Mouse (Mus musculus) CH12.LX (cell line): ENCODE measurements around the gene Sema3f. TPM values are rescaled to one million over a fixed set of nuclear protein-coding genes. Genes with fewer than 3 reads are reported as not detected.

ENCODE experiments used
- DNase-seq: peaks from one replicate; pipeline ENCODE4 v3.0.0-alpha.2; 2013; ENCODE audit errors: extremely low read depth
- H3K27ac ChIP-seq: 2 replicates; pipeline ENCODE4 v1.5.1; 2012; ENCODE audit warnings: low read depth, mild to moderate bottlenecking, control low read depth, moderate library complexity; ENCODE audit not compliant: insufficient read depth
- H3K27me3 ChIP-seq: replicated peaks from 2 replicates; pipeline ENCODE3; 2012; ENCODE audit warnings: inconsistent platforms
- H3K36me3 ChIP-seq, 2 experiments: replicated peaks in 1 of 2; 2 replicates each; pipeline versions ENCODE3 to v1.6.1; 2012; ENCODE audit warnings: inconsistent platforms in 1 of 2, low read length in 1 of 2, mild to moderate bottlenecking in 1 of 2, mixed read lengths in 1 of 2, moderate library complexity in 1 of 2; ENCODE audit not compliant: control insufficient read depth in 1 of 2, insufficient read depth in 1 of 2
- H3K4me1 ChIP-seq, 2 experiments: 2 replicates each; pipeline ENCODE4 v1.6.1; 2012; ENCODE audit warnings: inconsistent platforms in 1 of 2, moderate library complexity in 1 of 2; ENCODE audit not compliant: insufficient read depth in 2 of 2, control insufficient read depth in 1 of 2
- H3K4me2 ChIP-seq: 2 replicates; pipeline ENCODE4 v1.6.1; 2012; ENCODE audit warnings: low read depth, mild to moderate bottlenecking, control low read depth; ENCODE audit not compliant: poor library complexity, insufficient read depth, severe bottlenecking
- H3K4me3 ChIP-seq, 3 experiments: fragments of 150-350 bp in 1 of 3; sonication (generic) in 1 of 3; replicated peaks in 1 of 3; 2 replicates each; pipeline versions ENCODE3 to v1.5.1; 2011 to 2012; ENCODE audit warnings: low read depth in 2 of 3, low read length in 2 of 3, mild to moderate bottlenecking in 2 of 3, moderate library complexity in 2 of 3, control low read depth in 1 of 3, improper control_type of control experiment in 1 of 3, inconsistent platforms in 1 of 3, mixed read lengths in 1 of 3; ENCODE audit not compliant: poor library complexity in 1 of 3
- H3K79me2 ChIP-seq: replicated peaks from 2 replicates; pipeline ENCODE4 v1.6.1; 2012; ENCODE audit warnings: mild to moderate bottlenecking, moderate library complexity; ENCODE audit not compliant: control insufficient read depth, poor library complexity, insufficient read depth, severe bottlenecking; ENCODE audit errors: extremely low read depth
- H3K9ac ChIP-seq: 2 replicates; pipeline ENCODE4 v1.6.1; 2012; ENCODE audit warnings: low read depth, mild to moderate bottlenecking, control low read depth, moderate library complexity; ENCODE audit not compliant: insufficient read depth
- H3K9me3 ChIP-seq: replicated peaks from 2 replicates; pipeline ENCODE3; 2012; ENCODE audit warnings: low read length, inconsistent platforms, mixed read lengths
- BHLHE40 ChIP-seq: IDR thresholded peaks from 2 replicates; pipeline ENCODE4 v1.6.1; 2011; ENCODE audit warnings: mild to moderate bottlenecking, low read depth, low read length, improper control_type of control experiment
- CTCF ChIP-seq, 2 experiments: IDR thresholded peaks in 1 of 2; conservative IDR thresholded peaks in 1 of 2; 2 replicates each; pipeline ENCODE4 v1.5.1; 2011 to 2012; ENCODE audit warnings: low read depth in 2 of 2, low read length in 2 of 2, improper control_type of control experiment in 1 of 2, inconsistent platforms in 1 of 2, mild to moderate bottlenecking in 1 of 2, moderate library complexity in 1 of 2
- IRF4 ChIP-seq: IDR thresholded peaks from 2 replicates; pipeline ENCODE4 v1.6.1; 2014; ENCODE audit warnings: low read depth, mild to moderate bottlenecking, inconsistent platforms, low read length, improper control_type of control experiment
- MXI1 ChIP-seq: IDR thresholded peaks from 2 replicates; pipeline ENCODE4 v1.6.1; 2011; ENCODE audit warnings: mild to moderate bottlenecking, low read depth, low read length, improper control_type of control experiment
- NRF1 ChIP-seq: IDR thresholded peaks from 2 replicates; pipeline ENCODE4 v1.6.1; 2014; ENCODE audit warnings: low read depth, mild to moderate bottlenecking, inconsistent platforms, low read length, improper control_type of control experiment, moderate library complexity
- UBTF ChIP-seq: IDR thresholded peaks from 2 replicates; pipeline ENCODE4 v1.6.1; 2012; ENCODE audit warnings: low read depth, mild to moderate bottlenecking, inconsistent platforms, low read length, improper control_type of control experiment, moderate library complexity
- ZKSCAN1 ChIP-seq: IDR thresholded peaks from 2 replicates; pipeline ENCODE4 v1.6.1; 2012; ENCODE audit warnings: low read depth, inconsistent platforms, low read length, improper control_type of control experiment, borderline replicate concordance
- ZMIZ1 ChIP-seq: IDR thresholded peaks from 2 replicates; pipeline ENCODE4 v1.6.1; 2012; ENCODE audit warnings: low read depth, mild to moderate bottlenecking, inconsistent platforms, low read length, improper control_type of control experiment
- dilution Hi-C: fragments of 300-500 bp; cut with MboI; formaldehyde crosslinking; loops from 2 replicates; pipeline ENCODE4 v1.14.3; 2020; ENCODE audit warnings: low sequenced_read_pairs; ENCODE audit not compliant: extremely low pct_unique_long_range_greater_than_20kb, extremely low pct_ligation_motif_present
- in situ Hi-C: fragments of 300-500 bp; cut with MboI; formaldehyde crosslinking; loops from 3 replicates; pipeline ENCODE4 v1.14.3; 2019; ENCODE audit warnings: low sequenced_read_pairs, low pct_ligation_motif_present, low pct_unique_long_range_greater_than_20kb, mixed read lengths
- polyA plus RNA-seq: library from polyadenylated mRNA; unstranded; fragments of >175 nt; gene quantifications from 2 replicates; pipeline ENCODE4 v1.2.1, GENCODE M21; 2012; ENCODE audit warnings: low read depth; ENCODE audit not compliant: insufficient read length
- total RNA-seq, 2 experiments: library from RNA; depleted of rRNA; stranded (reverse); fragments of 300-350 nt in 1 of 2; fragments of >200 nt in 1 of 2; gene quantifications; 2 replicates each; pipeline ENCODE4 v1.2.3; 2012 to 2014

The Sema3f gene
- total and polyA plus RNA-seq, 3 experiments: 0.24 to 1.1 (median 0.36) TPM

GRCm38 (mm10) chr9:107692785-107693184, 17.5 kb downstream of the Sema3f start:
- H3K27me3 ChIP-seq: peaks cover 71% of the 10 kb centered on the region
- no peak overlapping the region for H3K4me2 ChIP-seq
- dilution Hi-C loops (no loop called here), in situ Hi-C loops (no loop called here)
- H3K79me2 ChIP-seq: no peaks in the 10 kb centered on the region
- no peak overlapping the region for H3K9ac ChIP-seq
- TF ChIP-seq ZMIZ1 (no peak), ZKSCAN1 (no peak), NRF1 (no peak)
- no peak for DNase-seq
- H3K9me3 ChIP-seq: no peaks in the 10 kb centered on the region
- H3K27ac ChIP-seq: no peak overlapping the region
- H3K4me3 ChIP-seq: no peak overlapping the region
- no peaks in the 10 kb centered on the region for H3K36me3 ChIP-seq
- H3K4me1 ChIP-seq: peaks cover 11 to 36% of the 10 kb centered on the region in 2 experiments

GRCm38 (mm10) chr9:107690391-107690790, 19.9 kb downstream of the Sema3f start:
- Histone ChIP-seq H3K27ac (no peak overlapping the region), H3K4me3 (no peak overlapping the region), H3K27me3 (peaks cover 85% of the 10 kb centered on the region)

GRCm38 (mm10) chr9:107688939-107689338, 21.3 kb downstream of the Sema3f start:
- TF ChIP-seq BHLHE40: no peak
- no peak for TF ChIP-seq IRF4
- no peak for TF ChIP-seq CTCF (conservative IDR thresholded peaks at IDR 0.05 in 1 of 2, IDR thresholded peaks at IDR 0.05 in 1 of 2; ENCODE audit: low read depth in 2 of 2, low read length in 2 of 2)
- TF ChIP-seq MXI1: no peak
- no peak for DNase-seq
- H3K79me2 ChIP-seq: no peaks in the 10 kb centered on the region
- dilution Hi-C loops (no loop called here), in situ Hi-C loops (loop anchor here (5.0 kb wide), 1 partner anchor 48 kb away; no protein-coding TSS in a partner anchor)
- no peak overlapping the region for H3K4me3 ChIP-seq
- H3K4me1 ChIP-seq: peaks cover 8 to 9% of the 10 kb centered on the region in 2 experiments
- H3K36me3 ChIP-seq: no peaks in the 10 kb centered on the region
- peaks cover 89% of the 10 kb centered on the region for H3K27me3 ChIP-seq
- no peak overlapping the region for H3K27ac ChIP-seq
- no peaks in the 10 kb centered on the region for H3K9me3 ChIP-seq
- H3K4me2 ChIP-seq: no peak overlapping the region
- no peak overlapping the region for H3K9ac ChIP-seq

More at GRCm38 (mm10) chr9:107690391-107690790, 19.9 kb downstream of the Sema3f start:
- no peak overlapping the region for H3K9ac ChIP-seq
- dilution Hi-C loops (no loop called here), in situ Hi-C loops (no loop called here)
- no peaks in the 10 kb centered on the region for H3K36me3 ChIP-seq
- DNase-seq: no peak
- H3K9me3 ChIP-seq: no peaks in the 10 kb centered on the region
- TF ChIP-seq BHLHE40: 0 out of 2 replicates have a peak, but pooled peaks have one; percentile 31
- TF ChIP-seq UBTF: no peak
- H3K4me2 ChIP-seq: no peak overlapping the region
- H3K79me2 ChIP-seq: no peaks in the 10 kb centered on the region
- H3K4me1 ChIP-seq: peaks cover 8 to 19% of the 10 kb centered on the region in 2 experiments
